Mouse (Mus musculus): ENCODE results near the gene Ptgs1. TPM values are rescaled to one million over a fixed set of nuclear protein-coding genes. Genes with fewer than 3 reads are reported as not detected.
A peak's percentile ranks its signal among the peaks of the same experiment; 100 is the strongest.

The Ptgs1 gene
- polyA plus RNA-seq, 1 experiment from 2014 or later: 31.3 TPM

DNA sequence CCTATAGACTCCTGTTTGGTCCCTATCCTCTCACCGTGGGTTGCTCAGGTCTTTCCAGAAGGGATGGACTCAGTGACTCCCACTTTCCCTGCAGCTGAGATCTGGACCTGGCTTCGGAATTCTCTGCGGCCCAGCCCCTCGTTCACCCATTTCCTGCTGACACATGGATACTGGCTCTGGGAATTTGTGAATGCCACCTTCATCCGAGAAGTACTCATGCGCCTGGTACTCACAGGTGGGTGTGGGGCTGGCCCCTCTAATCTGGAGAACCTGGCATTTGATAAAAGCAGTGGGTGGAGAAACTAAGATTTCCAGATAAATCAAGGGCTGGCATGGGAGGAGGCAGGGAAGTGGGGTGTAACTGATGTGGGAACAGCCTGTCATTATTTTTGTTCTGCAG lies 7.3 kb downstream of the Ptgs1 start:
- WGBS: 87% methylated on average over 6 of the region's 6 CpGs
- no peak overlapping the region for H3K4me3 ChIP-seq (replicated peaks)
- H3K9me3 ChIP-seq: no peaks in the 10 kb centered on the region
- H3K4me2 ChIP-seq: no peak overlapping the region
- H3K27me3 ChIP-seq (replicated peaks): no peaks in the 10 kb centered on the region
- no peak overlapping the region for H3K27ac ChIP-seq
- H3K9ac ChIP-seq: no peak overlapping the region
- no peak for ATAC-seq (ENCODE audit: insufficient read depth, low FRiP score, low read depth)
- H3K4me1 ChIP-seq: peaks cover 27% of the 10 kb centered on the region
- no peaks in the 10 kb centered on the region for H3K36me3 ChIP-seq

- H3K4me1 ChIP-seq: peaks cover 31% of the 10 kb centered on the region
- no peak overlapping the region for H3K9ac ChIP-seq
- no peak for ATAC-seq (ENCODE audit: insufficient read depth, low FRiP score, low read depth)
- no peaks in the 10 kb centered on the region for H3K27me3 ChIP-seq (replicated peaks)
- no peaks in the 10 kb centered on the region for H3K36me3 ChIP-seq
- no peak overlapping the region for H3K4me2 ChIP-seq
- no peak overlapping the region for H3K27ac ChIP-seq
- no peak overlapping the region for H3K4me3 ChIP-seq (replicated peaks)
- WGBS: 82% methylated on average over 3 of the region's 3 CpGs
- H3K9me3 ChIP-seq: no peaks in the 10 kb centered on the region
Observed at GRCm38 (mm10) chr2:36238467-36238866, 8.2 kb downstream of the Ptgs1 start.

DNA sequence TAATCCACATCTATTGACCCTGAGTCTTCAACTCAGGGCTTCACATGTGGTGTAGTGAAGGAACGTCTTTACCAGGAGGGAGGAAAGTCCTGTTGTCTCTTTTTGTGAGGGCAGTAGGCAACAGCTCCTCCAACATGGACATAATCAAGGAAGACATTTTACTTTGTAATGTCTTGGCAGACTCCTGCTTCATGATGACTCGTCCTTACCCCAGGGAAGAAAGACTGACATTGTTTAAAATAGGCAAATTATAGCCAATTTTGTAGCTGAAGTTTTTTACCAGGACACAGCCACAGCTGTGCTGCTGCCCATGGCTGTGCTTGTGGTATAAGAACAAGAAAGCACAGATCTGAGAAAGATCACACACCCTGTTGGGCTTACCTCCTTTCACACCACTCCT lies 8.7 kb downstream of the Ptgs1 start:
- Histone ChIP-seq H3K4me1 (peaks cover 36% of the 10 kb centered on the region), H3K27ac (no peak overlapping the region), H3K36me3 (no peaks in the 10 kb centered on the region), H3K9ac (no peak overlapping the region), H3K4me3 (replicated peaks) (no peak overlapping the region), H3K27me3 (replicated peaks) (no peaks in the 10 kb centered on the region), H3K4me2 (no peak overlapping the region), H3K9me3 (no peaks in the 10 kb centered on the region)
- no peak for ATAC-seq (ENCODE audit: insufficient read depth, low FRiP score, low read depth)
- WGBS: 78% methylated on average over 2 of the region's 2 CpGs

DNA sequence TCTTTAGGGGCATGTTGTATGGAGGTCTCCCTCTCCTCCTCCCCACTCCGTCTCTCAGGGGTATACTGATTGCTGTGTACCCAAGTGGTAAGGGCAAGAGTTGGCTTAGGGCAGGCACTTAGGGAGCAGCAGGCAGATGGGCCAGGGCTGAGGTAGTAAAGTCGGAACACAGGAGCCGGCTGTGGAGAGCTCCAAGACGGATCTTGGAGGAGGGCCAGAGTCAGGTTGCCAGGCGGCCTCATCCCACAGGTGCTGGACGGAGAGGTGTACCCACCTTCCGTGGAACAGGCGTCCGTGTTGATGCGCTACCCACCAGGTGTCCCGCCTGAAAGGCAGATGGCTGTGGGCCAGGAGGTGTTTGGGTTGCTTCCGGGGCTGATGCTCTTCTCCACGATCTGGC lies 12.3 kb downstream of the Ptgs1 start:
- H3K4me1 ChIP-seq: 0 out of 2 replicates have a peak, but pooled peaks cover 14% of the 10 kb centered on the region
- 85% methylated on average over 13 of the region's 13 CpGs for WGBS
- 0 out of 2 replicates have a peak, but pooled peaks cover 5% of the 10 kb centered on the region for H3K36me3 ChIP-seq
- H3K9ac ChIP-seq: no peak overlapping the region
- H3K27ac ChIP-seq: no peak overlapping the region
- no peaks in the 10 kb centered on the region for H3K9me3 ChIP-seq
- ATAC-seq (ENCODE audit: insufficient read depth, low FRiP score, low read depth): no peak
- no peak overlapping the region for H3K4me2 ChIP-seq
- H3K4me3 ChIP-seq (replicated peaks): no peak overlapping the region
- no peaks in the 10 kb centered on the region for H3K27me3 ChIP-seq (replicated peaks)

- H3K9me3 ChIP-seq: no peaks in the 10 kb centered on the region
- no peak overlapping the region for H3K4me3 ChIP-seq (replicated peaks)
- peak overlapping the region; percentile 71; the same call in 1 of the 2 replicates for H3K27ac ChIP-seq
- H3K4me2 ChIP-seq: no peak overlapping the region
- H3K9ac ChIP-seq: no peak overlapping the region
- H3K4me1 ChIP-seq: 0 out of 2 replicates have a peak, but pooled peaks cover 14% of the 10 kb centered on the region
- 56% methylated on average over 9 of the region's 9 CpGs for WGBS
- ATAC-seq (ENCODE audit: insufficient read depth, low FRiP score, low read depth): no peak; the same call in 1 of the 2 replicates
- H3K36me3 ChIP-seq: 0 out of 2 replicates have a peak, but pooled peaks cover 5% of the 10 kb centered on the region
- no peaks in the 10 kb centered on the region for H3K27me3 ChIP-seq (replicated peaks)
Observed at GRCm38 (mm10) chr2:36243296-36243891, 13.2 kb downstream of the Ptgs1 start.

- Histone ChIP-seq H3K4me1 (0 out of 2 replicates have a peak, but pooled peaks cover 14% of the 10 kb centered on the region), H3K36me3 (0 out of 2 replicates have a peak, but pooled peaks cover 5% of the 10 kb centered on the region), H3K27me3 (replicated peaks) (no peaks in the 10 kb centered on the region), H3K4me3 (replicated peaks) (no peak overlapping the region), H3K27ac (peak overlapping the region; percentile 71; the same call in 1 of the 2 replicates), H3K9ac (no peak overlapping the region), H3K4me2 (no peak overlapping the region), H3K9me3 (no peaks in the 10 kb centered on the region)
- WGBS: 12% methylated on average over 5 of the region's 5 CpGs
- peak; percentile 76 for ATAC-seq (ENCODE audit: insufficient read depth, low FRiP score, low read depth)
Observed at GRCm38 (mm10) chr2:36243892-36244309, 13.7 kb downstream of the Ptgs1 start.

DNA sequence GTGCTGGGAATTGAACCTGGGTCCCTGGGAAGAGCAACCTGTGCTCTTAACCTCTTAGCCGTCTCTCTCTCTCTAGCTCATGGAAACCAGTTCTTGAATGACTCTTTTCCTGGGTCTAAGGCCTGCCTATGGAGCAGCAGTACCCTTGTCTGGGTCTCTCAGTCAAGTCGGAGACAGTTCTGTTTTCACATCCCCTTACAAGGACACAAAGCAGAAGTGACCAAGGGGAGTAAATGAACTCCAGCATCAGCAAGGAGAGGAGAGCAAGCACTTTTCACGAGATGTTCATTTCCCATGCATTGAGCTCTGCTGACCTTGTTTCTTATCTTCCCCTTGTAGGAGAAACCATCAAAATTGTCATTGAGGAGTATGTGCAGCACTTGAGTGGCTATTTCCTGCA lies 14.5 kb downstream of the Ptgs1 start:
- WGBS: 80% methylated on average over 3 of the region's 3 CpGs
- peak overlapping the region; percentile 17; the same call in 1 of the 2 replicates for H3K27ac ChIP-seq
- 0 out of 2 replicates have a peak, but pooled peaks cover 14% of the 10 kb centered on the region for H3K4me1 ChIP-seq
- 0 out of 2 replicates have a peak, but pooled peaks cover 5% of the 10 kb centered on the region for H3K36me3 ChIP-seq
- no peak for ATAC-seq (ENCODE audit: insufficient read depth, low FRiP score, low read depth)
- no peak overlapping the region for H3K9ac ChIP-seq
- no peaks in the 10 kb centered on the region for H3K27me3 ChIP-seq (replicated peaks)
- H3K9me3 ChIP-seq: no peaks in the 10 kb centered on the region
- no peak overlapping the region for H3K4me2 ChIP-seq
- H3K4me3 ChIP-seq (replicated peaks): no peak overlapping the region

GRCm38 (mm10) chr2:36247964-36248363 lies 17.7 kb downstream of the Ptgs1 start:
- no peak for ATAC-seq (ENCODE audit: insufficient read depth, low FRiP score, low read depth)
- Histone ChIP-seq H3K9me3 (no peaks in the 10 kb centered on the region), H3K27ac (no peak overlapping the region), H3K4me3 (replicated peaks) (no peak overlapping the region), H3K27me3 (replicated peaks) (no peaks in the 10 kb centered on the region), H3K9ac (no peak overlapping the region), H3K36me3 (0 out of 2 replicates have a peak, but pooled peaks cover 5% of the 10 kb centered on the region), H3K4me2 (no peak overlapping the region), H3K4me1 (0 out of 2 replicates have a peak, but pooled peaks cover 14% of the 10 kb centered on the region)
- WGBS: 70% methylated on average over 3 of the region's 3 CpGs

GRCm38 (mm10) chr2:36251156-36251555 lies 20.9 kb downstream of the Ptgs1 start:
- WGBS: 81% methylated on average over 8 of the region's 8 CpGs
- no peaks in the 10 kb centered on the region for H3K4me1 ChIP-seq
- H3K27ac ChIP-seq: no peak overlapping the region
- H3K36me3 ChIP-seq: no peaks in the 10 kb centered on the region
- ATAC-seq (ENCODE audit: insufficient read depth, low FRiP score, low read depth): no peak
- H3K27me3 ChIP-seq (replicated peaks): no peaks in the 10 kb centered on the region
- no peaks in the 10 kb centered on the region for H3K9me3 ChIP-seq
- H3K4me2 ChIP-seq: no peak overlapping the region
- no peak overlapping the region for H3K9ac ChIP-seq
- H3K4me3 ChIP-seq (replicated peaks): no peak overlapping the region

DNA sequence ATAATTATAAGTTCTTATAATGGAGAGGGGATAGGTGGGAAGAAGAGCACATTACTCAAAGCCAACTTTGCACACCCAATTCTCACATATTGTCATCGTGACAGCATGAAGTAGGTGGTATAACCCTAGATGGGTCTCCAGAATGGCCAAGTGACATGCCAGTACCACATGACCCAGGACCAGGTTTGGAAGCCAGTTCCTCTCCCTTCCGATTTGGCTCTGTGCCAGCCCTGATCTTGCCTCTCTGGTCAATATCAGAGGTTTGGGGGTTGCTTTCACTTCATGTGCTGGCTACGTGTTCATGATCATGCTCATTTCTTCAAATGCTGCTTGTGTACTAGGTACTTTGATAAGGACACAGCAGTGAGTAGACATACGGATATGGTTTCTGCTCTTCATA lies 22.3 kb downstream of the Ptgs1 start:
- no peak overlapping the region for H3K9ac ChIP-seq
- ATAC-seq (ENCODE audit: insufficient read depth, low FRiP score, low read depth): no peak
- H3K27ac ChIP-seq: no peak overlapping the region
- no peaks in the 10 kb centered on the region for H3K4me1 ChIP-seq
- no peak overlapping the region for H3K4me2 ChIP-seq
- no peak overlapping the region for H3K4me3 ChIP-seq (replicated peaks)
- H3K27me3 ChIP-seq (replicated peaks): no peaks in the 10 kb centered on the region
- H3K9me3 ChIP-seq: no peaks in the 10 kb centered on the region
- WGBS: 89% methylated on average over 4 of the region's 4 CpGs
- no peaks in the 10 kb centered on the region for H3K36me3 ChIP-seq

DNA sequence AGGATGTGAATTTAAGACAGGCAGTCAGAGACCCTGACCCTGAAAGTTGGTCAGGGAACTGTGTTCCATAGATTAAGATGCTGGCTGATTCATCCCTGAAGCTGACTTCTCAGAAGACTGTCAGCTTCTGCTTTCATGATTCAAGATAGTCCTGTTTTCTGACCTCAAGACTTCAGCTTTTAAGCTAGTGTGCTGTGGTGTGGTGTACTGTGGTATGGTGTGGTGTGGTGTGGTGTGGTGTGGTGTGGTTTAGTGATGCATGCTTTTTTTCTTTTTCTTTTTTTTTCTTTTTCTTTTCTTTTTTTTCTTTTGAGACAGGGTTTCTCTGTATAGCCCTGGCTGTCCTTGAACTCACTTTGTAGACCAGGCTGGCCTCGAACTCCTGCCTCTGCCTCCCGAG lies 24.2 kb downstream of the Ptgs1 start:
- Histone ChIP-seq H3K4me3 (replicated peaks) (no peak overlapping the region), H3K27ac (no peak overlapping the region), H3K36me3 (no peaks in the 10 kb centered on the region), H3K9ac (no peak overlapping the region), H3K4me1 (no peaks in the 10 kb centered on the region), H3K27me3 (replicated peaks) (no peaks in the 10 kb centered on the region), H3K9me3 (no peaks in the 10 kb centered on the region), H3K4me2 (no peak overlapping the region)
- 76% methylated on average over 2 of the region's 2 CpGs for WGBS
- no peak for ATAC-seq (ENCODE audit: insufficient read depth, low FRiP score, low read depth)

DNA sequence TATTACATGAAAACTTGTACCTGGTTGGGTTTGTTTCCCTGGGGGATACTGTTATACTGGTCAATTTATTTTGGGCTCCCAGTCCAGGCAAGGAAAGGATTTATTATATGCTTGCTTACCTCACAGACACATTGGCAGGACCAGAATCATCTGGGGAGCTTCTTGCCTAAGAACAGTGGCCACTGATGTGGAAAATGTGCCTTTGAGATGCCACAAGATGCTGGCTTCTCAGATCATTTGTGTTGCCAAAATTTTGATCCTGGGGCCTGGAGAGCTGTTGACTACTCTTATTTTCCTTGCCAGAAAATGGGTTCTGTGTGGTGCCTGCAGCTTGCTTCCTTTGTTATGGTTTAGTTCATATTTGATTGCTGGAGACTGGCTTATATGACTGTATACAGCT lies 26.7 kb downstream of the Ptgs1 start:
- Histone ChIP-seq H3K4me2 (no peak overlapping the region), H3K4me1 (no peaks in the 10 kb centered on the region)

More for the DNA sequence above, 26.7 kb downstream of the Ptgs1 start:
- no peak for ATAC-seq (ENCODE audit: insufficient read depth, low FRiP score, low read depth)
- Histone ChIP-seq H3K27ac (no peak overlapping the region), H3K27me3 (replicated peaks) (no peaks in the 10 kb centered on the region), H3K9me3 (no peaks in the 10 kb centered on the region), H3K36me3 (no peaks in the 10 kb centered on the region), H3K4me3 (replicated peaks) (no peak overlapping the region), H3K9ac (no peak overlapping the region)

All from stomach, embryonic 15.5 days (tissue).